Mouse (Mus musculus): ENCODE measurements around the gene Efcab9.

DNA sequence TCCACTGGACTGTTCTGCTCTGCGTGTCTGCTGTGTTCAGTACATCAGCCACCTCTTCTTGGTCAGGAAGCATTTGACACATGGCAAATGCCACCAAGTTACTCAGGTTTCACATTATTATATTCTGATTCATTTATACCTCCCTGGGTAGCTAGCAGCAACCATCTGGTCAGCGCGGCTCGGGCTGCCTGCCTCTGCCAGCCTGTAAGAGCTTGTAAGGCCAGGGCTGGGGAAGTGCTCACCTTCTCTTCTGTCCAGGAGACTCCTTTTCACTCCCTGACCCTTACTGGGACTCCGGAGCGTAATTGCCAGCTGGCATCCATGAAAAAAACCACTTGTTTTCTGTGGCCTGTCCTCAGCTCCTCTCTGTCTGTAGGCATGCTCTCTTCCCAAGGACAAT lies 17.4 kb upstream of the Efcab9 start:
- TF ChIP-seq POLR2A (IDR thresholded peaks at IDR 0.05; ENCODE audit: low read depth, low read length) (no peak), CTCF (IDR thresholded peaks at IDR 0.05; ENCODE audit: borderline replicate concordance, insufficient read depth, low read length) (no peak)

All from embryonic fibroblast, embryonic 13.5 days (primary cell).